Mouse (Mus musculus): Measurements from ENCODE around the gene Fcrl5. TPM values are rescaled to one million over a fixed set of nuclear protein-coding genes. Genes with fewer than 3 reads are reported as not detected.

Fcrl5 gene
- total RNA-seq, 2 experiments from 2014 or later, result not detected

GRCm38 (mm10) chr3:87499072-87499471, 63.5 kb downstream of the Fcrl5 start:
- peak; percentile 76 for ATAC-seq (replicated peaks; ENCODE audit: low FRiP score, low TSS enrichment, poor library complexity, severe bottlenecking)

GRCm38 (mm10) chr3:87500088-87501055, 64.8 kb downstream of the Fcrl5 start:
- ATAC-seq (replicated peaks; ENCODE audit: low FRiP score, low TSS enrichment, poor library complexity, severe bottlenecking), result no peak

GRCm38 (mm10) chr3:87501151-87501550, 65.6 kb downstream of the Fcrl5 start:
- ATAC-seq (replicated peaks; ENCODE audit: low FRiP score, low TSS enrichment, poor library complexity, severe bottlenecking), result no peak

GRCm38 (mm10) chr3:87502771-87503170, 67.2 kb downstream of the Fcrl5 start:
- ATAC-seq (replicated peaks; ENCODE audit: low FRiP score, low TSS enrichment, poor library complexity, severe bottlenecking), result no peak

GRCm38 (mm10) chr3:87504330-87504729, 68.8 kb downstream of the Fcrl5 start:
- 0 out of 2 replicates have a peak, but pooled peaks have one; percentile 31 for ATAC-seq (replicated peaks; ENCODE audit: low FRiP score, low TSS enrichment, poor library complexity, severe bottlenecking)

- ATAC-seq (replicated peaks; ENCODE audit: low FRiP score, low TSS enrichment, poor library complexity, severe bottlenecking), result no peak
Observed at GRCm38 (mm10) chr3:87504749-87505425, 69.3 kb downstream of the Fcrl5 start.

- no peak for ATAC-seq (replicated peaks; ENCODE audit: low FRiP score, low TSS enrichment, poor library complexity, severe bottlenecking)
Observed at GRCm38 (mm10) chr3:87506456-87507416, 71.2 kb downstream of the Fcrl5 start.

GRCm38 (mm10) chr3:87508205-87508901, 72.8 kb downstream of the Fcrl5 start:
- ATAC-seq (replicated peaks; ENCODE audit: low FRiP score, low TSS enrichment, poor library complexity, severe bottlenecking), result peak; percentile 80

- no peak for ATAC-seq (replicated peaks; ENCODE audit: low FRiP score, low TSS enrichment, poor library complexity, severe bottlenecking)
Observed at GRCm38 (mm10) chr3:87509061-87509460, 73.5 kb downstream of the Fcrl5 start.

- ATAC-seq (replicated peaks; ENCODE audit: low FRiP score, low TSS enrichment, poor library complexity, severe bottlenecking), result no peak
Observed at GRCm38 (mm10) chr3:87510832-87511231, 75.3 kb downstream of the Fcrl5 start.

- peak; percentile 71 for ATAC-seq (replicated peaks; ENCODE audit: low FRiP score, low TSS enrichment, poor library complexity, severe bottlenecking)
Observed at GRCm38 (mm10) chr3:87511971-87512765, 76.6 kb downstream of the Fcrl5 start.

- ATAC-seq (replicated peaks; ENCODE audit: low FRiP score, low TSS enrichment, poor library complexity, severe bottlenecking), result peak; percentile 78
Observed at GRCm38 (mm10) chr3:87515567-87516081, 80.1 kb downstream of the Fcrl5 start.

GRCm38 (mm10) chr3:87518425-87518824, 82.9 kb downstream of the Fcrl5 start:
- no peak for ATAC-seq (replicated peaks; ENCODE audit: low FRiP score, low TSS enrichment, poor library complexity, severe bottlenecking)

- ATAC-seq (replicated peaks; ENCODE audit: low FRiP score, low TSS enrichment, poor library complexity, severe bottlenecking), result no peak
Observed at GRCm38 (mm10) chr3:87521126-87521525, 85.6 kb downstream of the Fcrl5 start.

GRCm38 (mm10) chr3:87521833-87522232, 86.3 kb downstream of the Fcrl5 start:
- no peak for ATAC-seq (replicated peaks; ENCODE audit: low FRiP score, low TSS enrichment, poor library complexity, severe bottlenecking)

- no peak for ATAC-seq (replicated peaks; ENCODE audit: low FRiP score, low TSS enrichment, poor library complexity, severe bottlenecking)
Observed at GRCm38 (mm10) chr3:87523701-87524100, 88.1 kb downstream of the Fcrl5 start.

- peak; percentile 95 for ATAC-seq (replicated peaks; ENCODE audit: low FRiP score, low TSS enrichment, poor library complexity, severe bottlenecking)
Observed at GRCm38 (mm10) chr3:87525043-87525836, 89.7 kb downstream of the Fcrl5 start, which contains the start of gene Etv3. Etv3 (plus strand) TSS chr3:87525407.

Data from megakaryocyte-erythroid progenitor cell, adult 5-6 weeks (primary cell).